In genomic region chr16:92684423-92685211, GRCm38 (mm10) we compare ENCODE assay signal across 14 mouse cellular contexts.
DNase-seq lines count a peak whose midpoint lies in the region; ATAC-seq and TF ChIP-seq lines count a peak whose summit lies in the region.
"Had no signal": no experiment of that assay in that cellular context is flagged by ENCODE, and none has a peak within 500 bp of the region (broad histone marks: within the 10 kb centered on the region; RNA-seq: fewer than 3 reads in every experiment).

No protein-coding gene starts in this region.

- dilution Hi-C loops in CH12.LX (cut with MboI; ENCODE audit: extremely low pct_ligation_motif_present, extremely low pct_unique_long_range_greater_than_20kb, low sequenced_read_pairs), result no loop called here

- WGBS in limb, embryonic 13.5 days, result 70% methylated on average over 21 of the region's 21 CpGs
- WGBS in limb, embryonic 10.5 days, result 81% methylated on average over 21 of the region's 21 CpGs
- 46% methylated on average over 20 of the region's 21 CpGs for WGBS in embryonic facial prominence, embryonic 14.5 days
- 52% methylated on average over 21 of the region's 21 CpGs for WGBS in stomach, embryonic 14.5 days
- WGBS in liver, embryonic 11.5 days, result 77% methylated on average over 21 of the region's 21 CpGs

- H3K36me3 ChIP-seq in limb, embryonic 13.5 days, result peaks cover 8% of the 10 kb centered on the region
- no peaks in the 10 kb centered on the region for H3K36me3 ChIP-seq in limb, embryonic 10.5 days
- peaks cover 10 to 66% of the 10 kb centered on the region in 2 experiments for H3K36me3 ChIP-seq in CH12.LX (replicated peaks in 1 of 2; ENCODE audit: control insufficient read depth in 1 of 2, insufficient read depth in 1 of 2, low read length in 1 of 2)
- peaks cover 18% of the 10 kb centered on the region for H3K36me3 ChIP-seq in embryonic facial prominence, embryonic 14.5 days (ENCODE audit: control insufficient read depth, insufficient read depth, low read length)
- no peaks in the 10 kb centered on the region for H3K36me3 ChIP-seq in stomach, embryonic 14.5 days (ENCODE audit: control insufficient read depth, insufficient read depth, low read length)
- H3K36me3 ChIP-seq in liver, embryonic 11.5 days (ENCODE audit: control insufficient read depth, insufficient read depth, low read length), result no peaks in the 10 kb centered on the region; the same call in 1 of the 2 replicates
- H3K36me3 ChIP-seq: hindbrain, embryonic 10.5 days; midbrain, embryonic 13.5 days had no signal

- TF ChIP-seq POLR2A in CH12.LX (IDR thresholded peaks at IDR 0.05; ENCODE audit: low read depth, low read length), result no peak

- TF ChIP-seq EP300 in CH12.LX (IDR thresholded peaks at IDR 0.05; ENCODE audit: low read length), result no peak

- no peaks in the 10 kb centered on the region for H3K9me3 ChIP-seq in limb, embryonic 13.5 days
- H3K9me3 ChIP-seq in limb, embryonic 10.5 days (replicated peaks), result no peaks in the 10 kb centered on the region
- no peaks in the 10 kb centered on the region for H3K9me3 ChIP-seq in CH12.LX (replicated peaks; ENCODE audit: low read length)
- H3K9me3 ChIP-seq in embryonic facial prominence, embryonic 14.5 days (ENCODE audit: control insufficient read depth, low read length), result no peaks in the 10 kb centered on the region
- no peaks in the 10 kb centered on the region for H3K9me3 ChIP-seq in stomach, embryonic 14.5 days (ENCODE audit: control insufficient read depth, low read depth, low read length)
- no peaks in the 10 kb centered on the region for H3K9me3 ChIP-seq in liver, embryonic 11.5 days (ENCODE audit: control insufficient read depth, low read length)
- H3K9me3 ChIP-seq: hindbrain, embryonic 10.5 days; midbrain, embryonic 13.5 days had no signal

- ATAC-seq in limb, embryonic 13.5 days (ENCODE audit: low FRiP score, low read depth), result no peak
- ATAC-seq in embryonic facial prominence, embryonic 14.5 days (ENCODE audit: low read depth), result peak; percentile 56
- no peak; the same call in 1 of the 2 replicates for ATAC-seq in stomach, embryonic 14.5 days (ENCODE audit: insufficient number of reproducible peaks, insufficient read depth, low FRiP score, low read depth)
- ATAC-seq in liver, embryonic 11.5 days (replicated peaks; ENCODE audit: low FRiP score), result no peak
- ATAC-seq: activated CD4-positive, CD25-positive, alpha-beta regulatory T cell, adult 4 months; midbrain, embryonic 13.5 days had no signal

- H3K4me2 ChIP-seq in limb, embryonic 13.5 days (replicated peaks), result 0 out of 2 replicates have a peak overlapping the region, but pooled peaks have one; percentile 4
- H3K4me2 ChIP-seq in CH12.LX (ENCODE audit: insufficient read depth, low read depth, poor library complexity, severe bottlenecking), result 0 out of 2 replicates have a peak overlapping the region, but pooled peaks have one; percentile 31
- H3K4me2 ChIP-seq in embryonic facial prominence, embryonic 14.5 days (ENCODE audit: low read depth, low read length), result peak overlapping the region; percentile 36
- H3K4me2 ChIP-seq in stomach, embryonic 14.5 days (replicated peaks; ENCODE audit: low read depth, low read length), result peak overlapping the region; percentile 5
- H3K4me2 ChIP-seq in liver, embryonic 11.5 days, result no peak overlapping the region
- H3K4me2 ChIP-seq: midbrain, embryonic 13.5 days had no signal

- no peaks in the 10 kb centered on the region for H3K79me2 ChIP-seq in CH12.LX (replicated peaks; ENCODE audit: control insufficient read depth, extremely low read depth, insufficient read depth, poor library complexity, severe bottlenecking)

- no peak for TF ChIP-seq CTCF in CH12.LX (conservative IDR thresholded peaks at IDR 0.05 in 1 of 2, IDR thresholded peaks at IDR 0.05 in 1 of 2; ENCODE audit: low read depth in 2 of 2, low read length in 2 of 2)

- in situ Hi-C loops in CH12.LX (cut with MboI; ENCODE audit: low pct_ligation_motif_present, low pct_unique_long_range_greater_than_20kb, low sequenced_read_pairs), result no loop called here

- no peak overlapping the region; the same call in 1 of the 2 replicates for H3K27ac ChIP-seq in limb, embryonic 13.5 days
- no peak overlapping the region for H3K27ac ChIP-seq in limb, embryonic 10.5 days
- H3K27ac ChIP-seq in CH12.LX (ENCODE audit: insufficient read depth, low read depth), result no peak overlapping the region
- H3K27ac ChIP-seq in embryonic facial prominence, embryonic 14.5 days (replicated peaks; ENCODE audit: low read depth, low read length), result peak overlapping the region; percentile 42
- peak overlapping the region; percentile 48; the same call in 1 of the 2 replicates for H3K27ac ChIP-seq in stomach, embryonic 14.5 days (ENCODE audit: low read length)
- no peak overlapping the region for H3K27ac ChIP-seq in liver, embryonic 11.5 days (ENCODE audit: low read depth, low read length)
- H3K27ac ChIP-seq: hindbrain, embryonic 10.5 days; midbrain, embryonic 13.5 days had no signal

- no peak overlapping the region for H3K9ac ChIP-seq in limb, embryonic 13.5 days
- no peak overlapping the region for H3K9ac ChIP-seq in CH12.LX (ENCODE audit: insufficient read depth, low read depth)
- no peak overlapping the region for H3K9ac ChIP-seq in embryonic facial prominence, embryonic 14.5 days (ENCODE audit: low read depth, low read length)
- no peak overlapping the region for H3K9ac ChIP-seq in stomach, embryonic 14.5 days (replicated peaks; ENCODE audit: low read depth, low read length)
- no peak overlapping the region for H3K9ac ChIP-seq in liver, embryonic 11.5 days (ENCODE audit: low read depth, low read length)
- H3K9ac ChIP-seq: midbrain, embryonic 13.5 days had no signal

- no peak overlapping the region for H3K4me3 ChIP-seq in limb, embryonic 13.5 days
- no peak overlapping the region for H3K4me3 ChIP-seq in limb, embryonic 10.5 days
- H3K4me3 ChIP-seq in CH12.LX (replicated peaks in 1 of 3; ENCODE audit: low read depth in 2 of 3, low read length in 2 of 3, poor library complexity in 1 of 3), result no peak overlapping the region
- H3K4me3 ChIP-seq in embryonic facial prominence, embryonic 14.5 days (ENCODE audit: low read depth, low read length), result no peak overlapping the region
- no peak overlapping the region for H3K4me3 ChIP-seq in stomach, embryonic 14.5 days (ENCODE audit: low read depth, low read length)
- H3K4me3 ChIP-seq in liver, embryonic 11.5 days (ENCODE audit: low read depth, low read length), result no peak overlapping the region
- H3K4me3 ChIP-seq: hindbrain, embryonic 10.5 days; midbrain, embryonic 13.5 days had no signal

- H3K4me1 ChIP-seq in limb, embryonic 13.5 days, result peaks cover 14% of the 10 kb centered on the region
- H3K4me1 ChIP-seq in limb, embryonic 10.5 days, result peaks cover 16% of the 10 kb centered on the region
- H3K4me1 ChIP-seq in CH12.LX (ENCODE audit: control insufficient read depth in 1 of 2, insufficient read depth in 2 of 2), result peaks cover 7 to 14% of the 10 kb centered on the region in 2 experiments; a peak in 3 of 4 replicates
- H3K4me1 ChIP-seq in embryonic facial prominence, embryonic 14.5 days (ENCODE audit: control insufficient read depth, insufficient read depth, low read length), result peaks cover 18% of the 10 kb centered on the region
- peaks cover 19% of the 10 kb centered on the region for H3K4me1 ChIP-seq in stomach, embryonic 14.5 days (ENCODE audit: control insufficient read depth, insufficient read depth, low read length)
- H3K4me1 ChIP-seq in liver, embryonic 11.5 days (replicated peaks; ENCODE audit: control insufficient read depth, insufficient read depth, low read length), result no peaks in the 10 kb centered on the region

- 0 out of 2 replicates have a peak, but pooled peaks cover 2% of the 10 kb centered on the region for H3K27me3 ChIP-seq in limb, embryonic 13.5 days
- H3K27me3 ChIP-seq in limb, embryonic 10.5 days (ENCODE audit: low read depth, poor library complexity, severe bottlenecking), result peaks cover 37% of the 10 kb centered on the region
- H3K27me3 ChIP-seq in CH12.LX (replicated peaks), result no peaks in the 10 kb centered on the region
- no peaks in the 10 kb centered on the region for H3K27me3 ChIP-seq in embryonic facial prominence, embryonic 14.5 days (replicated peaks; ENCODE audit: control insufficient read depth, insufficient read depth, low read length)
- no peaks in the 10 kb centered on the region for H3K27me3 ChIP-seq in stomach, embryonic 14.5 days (ENCODE audit: control insufficient read depth, insufficient read depth, low read length)
- H3K27me3 ChIP-seq in liver, embryonic 11.5 days (replicated peaks; ENCODE audit: control insufficient read depth, insufficient read depth, low read length), result no peaks in the 10 kb centered on the region

- no peak for DNase-seq in limb, embryonic 10.5 days (ENCODE audit: low spot score)
- no peak for DNase-seq in CH12.LX (ENCODE audit: extremely low read depth)
- DNase-seq in embryonic facial prominence, embryonic 14.5 days (ENCODE audit: low spot score), result peak; percentile 45
- no peak for DNase-seq in ovary, postnatal 14 days (ENCODE audit: low spot score)
- no peak for DNase-seq in liver, embryonic 11.5 days (ENCODE audit: low spot score)
- DNase-seq: adrenal gland, postnatal 25 days; cerebellum, adult 9-11 months; kidney, adult 11 months; kidney, postnatal 4 days had no signal

- TF ChIP-seq RAD21 in CH12.LX (IDR thresholded peaks at IDR 0.05; ENCODE audit: low read depth, low read length), result no peak

TF ChIP-seq in CH12.LX, 34 proteins besides CTCF, POLR2A, EP300 and RAD21:
- TF ChIP-seq TBP (conservative IDR thresholded peaks at IDR 0.05; ENCODE audit: low read depth, low read length) (no peak), MXI1 (IDR thresholded peaks at IDR 0.05; ENCODE audit: low read depth, low read length) (0 out of 2 replicates have a peak, but pooled peaks have one; percentile 4)

Comparison
In these comparisons a context has a peak if more than half of its experiments do, and no peak if none do; other contexts are left out.
1. H3K27ac ChIP-seq: peak in embryonic facial prominence, embryonic 14.5 days (single experiment) and stomach, embryonic 14.5 days (single experiment); none in limb, embryonic 13.5 days (single experiment), limb, embryonic 10.5 days (single experiment), CH12.LX (single experiment) and liver, embryonic 11.5 days (single experiment).